Mouse (Mus musculus): ENCODE data around the gene Zmynd10.

The Zmynd10 gene

DNA sequence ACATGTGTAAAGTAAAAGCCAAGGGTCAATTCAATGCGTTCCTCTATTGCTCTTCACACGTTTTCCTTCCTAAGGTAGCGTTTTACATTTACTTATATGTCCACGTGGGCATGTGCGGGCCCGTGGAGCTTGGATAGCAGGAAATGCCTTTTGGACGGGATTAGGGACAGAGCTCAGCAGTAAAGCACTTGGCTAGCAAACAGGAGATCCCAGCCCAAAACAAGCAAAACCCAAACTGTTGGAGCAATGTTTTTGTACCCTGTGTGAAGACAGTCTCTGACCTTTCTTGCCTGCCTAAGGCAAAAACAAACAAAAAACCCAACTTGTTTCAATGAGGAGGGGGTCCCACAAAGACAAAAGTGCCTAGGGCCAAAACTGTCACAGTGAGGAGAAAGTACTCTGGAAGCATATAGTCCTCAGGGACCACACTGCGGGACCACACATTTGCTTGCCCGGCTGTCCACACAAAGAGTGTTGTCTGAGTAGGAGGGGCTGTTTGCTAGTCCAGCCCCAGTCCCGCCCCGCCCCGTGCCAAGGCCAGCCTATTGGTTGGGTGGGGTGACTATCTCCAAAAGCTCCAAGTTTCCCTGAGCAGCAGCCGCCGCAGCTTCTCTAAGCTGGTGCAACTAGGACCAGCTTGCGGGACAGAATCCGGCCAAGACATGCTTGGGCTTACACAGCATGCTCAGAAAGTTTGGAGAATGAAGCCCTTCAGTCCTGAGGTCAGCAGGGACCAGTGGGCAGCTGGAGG is 29.4 kb downstream of the Zmynd10 start, which contains the start of gene Hyal1:
TSS of gene Hyal1 (plus strand) at position 571 of the 751 bp plus-strand sequence.
- in situ Hi-C loops (cut with MboI, MseI) = no loop called here

DNA sequence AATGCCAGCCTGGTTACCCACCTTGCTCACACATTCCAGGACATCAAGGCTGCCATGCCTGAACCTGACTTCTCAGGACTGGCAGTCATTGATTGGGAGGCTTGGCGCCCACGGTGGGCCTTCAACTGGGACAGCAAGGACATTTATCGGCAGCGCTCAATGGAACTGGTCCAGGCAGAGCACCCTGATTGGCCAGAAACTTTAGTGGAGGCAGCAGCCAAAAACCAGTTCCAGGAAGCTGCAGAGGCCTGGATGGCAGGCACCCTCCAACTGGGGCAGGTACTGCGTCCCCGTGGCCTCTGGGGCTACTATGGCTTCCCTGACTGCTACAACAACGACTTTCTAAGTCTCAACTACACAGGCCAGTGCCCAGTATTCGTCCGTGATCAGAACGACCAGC is 30.8 kb downstream of the Zmynd10 start:
- in situ Hi-C loops (cut with MboI, MseI) = no loop called here

DNA sequence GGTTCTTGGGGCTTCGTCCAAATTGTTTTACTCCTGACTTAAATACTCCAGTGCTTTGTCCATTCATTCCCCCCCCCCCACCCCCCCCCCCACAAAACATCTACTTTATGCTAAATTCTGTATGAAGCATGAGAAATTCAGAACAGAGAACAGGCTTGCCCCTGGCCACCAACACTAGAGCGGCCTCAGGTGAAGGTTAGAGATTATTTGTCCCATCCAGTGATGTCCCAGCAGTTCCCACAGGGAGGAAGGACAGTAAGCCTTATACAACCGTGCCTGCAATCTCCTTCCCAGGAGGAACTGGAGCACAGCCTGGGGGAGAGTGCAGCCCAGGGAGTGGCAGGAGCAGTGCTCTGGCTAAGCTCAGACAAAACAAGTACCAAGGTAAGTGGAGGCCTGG is 31.5 kb downstream of the Zmynd10 start, which contains the start of gene Naa80:
TSS of gene Naa80 (plus strand) at position 301 of the 400 bp plus-strand sequence.
- in situ Hi-C loops (cut with MboI, MseI) = no loop called here

GRCm38 (mm10) chr9:107579023-107579900 is 32.2 kb downstream of the Zmynd10 start:
- in situ Hi-C loops (cut with MboI, MseI) = no loop called here

DNA sequence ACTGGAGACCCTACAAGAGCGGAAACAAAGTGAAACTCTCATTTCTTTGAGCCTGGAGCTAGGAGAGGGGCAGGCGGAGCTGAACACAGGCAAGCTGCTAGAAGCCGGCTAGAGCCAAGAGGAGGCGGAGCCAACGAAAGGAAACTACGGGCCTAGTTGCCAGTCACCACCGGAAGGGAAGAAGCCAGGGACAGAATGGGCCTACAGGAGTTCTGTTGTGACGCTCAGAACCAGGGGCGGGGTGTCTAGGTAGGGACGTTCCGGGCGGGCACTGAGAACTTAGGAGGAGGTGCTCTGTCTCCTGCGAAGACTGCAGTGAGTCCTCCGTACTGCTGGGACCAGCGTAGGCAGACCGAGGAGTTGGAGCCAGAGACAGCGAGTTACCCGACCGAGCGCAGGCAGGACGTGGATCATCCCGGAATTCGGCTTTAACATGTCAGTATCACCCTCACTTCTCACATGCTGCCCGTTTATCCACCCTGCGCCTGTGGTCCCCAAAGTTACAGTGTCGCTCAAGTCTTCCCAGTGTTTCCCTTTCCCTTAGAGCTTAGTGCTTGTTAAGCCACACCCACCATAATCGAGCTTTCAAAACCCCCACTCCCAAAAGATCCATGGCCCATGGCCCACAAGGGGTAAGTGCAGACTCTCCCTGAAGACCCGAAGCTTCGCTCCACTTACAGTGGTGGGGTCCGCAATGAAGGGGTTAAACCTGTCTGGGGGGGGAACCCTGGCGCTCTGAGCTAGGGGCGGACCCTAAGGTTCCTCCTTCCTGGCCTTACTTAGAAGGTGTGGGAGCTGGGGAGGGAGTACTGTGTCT is 33.6 kb downstream of the Zmynd10 start, which contains the start of gene Hyal3:
TSS of gene Hyal3 (plus strand) at position 318 of the 817 bp plus-strand sequence.
- in situ Hi-C loops (cut with MboI, MseI) = no loop called here

GRCm38 (mm10) chr9:107581584-107581983 is 34.5 kb downstream of the Zmynd10 start:
- in situ Hi-C loops (cut with MboI, MseI) = no loop called here

DNA sequence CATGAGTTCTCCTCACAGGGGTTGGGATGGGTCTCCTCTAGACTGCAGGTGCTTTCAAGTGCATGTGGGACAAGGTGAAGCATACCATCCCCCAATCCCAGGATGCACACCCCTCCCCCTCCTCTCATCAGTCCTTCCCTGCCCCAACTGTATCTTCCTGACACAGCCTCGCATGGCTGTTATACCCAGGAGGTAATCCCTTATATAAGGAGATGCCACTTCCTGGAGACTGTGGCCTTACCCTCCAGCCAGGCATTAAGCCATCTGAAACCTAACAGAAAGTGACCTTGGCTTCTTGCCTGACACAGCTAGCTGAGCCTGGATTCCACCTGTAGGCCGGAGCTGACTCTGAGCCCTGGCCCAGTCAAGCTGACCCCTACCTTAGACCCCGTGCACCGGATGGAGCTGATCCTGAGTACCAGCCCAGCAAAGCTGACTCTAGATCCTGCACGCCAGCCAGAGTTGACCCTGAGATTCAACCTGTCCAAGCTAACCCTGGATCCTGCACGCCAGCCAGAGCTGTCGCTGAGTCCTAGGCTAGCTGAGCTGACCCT is 35.5 kb downstream of the Zmynd10 start:
- in situ Hi-C loops (cut with MboI, MseI) = no loop called here

DNA sequence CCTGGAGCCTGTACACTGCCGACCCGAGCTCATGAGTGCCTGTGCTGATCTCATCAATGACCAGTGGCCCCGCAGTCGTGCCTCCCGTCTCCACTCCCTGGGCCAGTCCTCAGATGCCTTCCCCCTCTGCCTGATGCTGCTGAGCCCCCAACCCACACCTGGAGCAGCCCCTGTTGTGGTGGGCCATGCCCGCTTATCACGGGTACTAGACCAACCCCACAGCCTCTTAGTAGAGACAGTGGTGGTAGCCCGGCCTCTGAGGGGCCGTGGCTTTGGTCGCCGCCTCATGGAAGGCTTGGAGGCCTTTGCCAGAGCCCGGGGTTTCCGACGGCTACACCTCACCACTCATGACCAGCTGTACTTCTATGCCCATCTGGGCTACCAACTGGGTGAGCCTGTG is 36.1 kb downstream of the Zmynd10 start:
- in situ Hi-C loops (cut with MboI, MseI) = no loop called here

DNA sequence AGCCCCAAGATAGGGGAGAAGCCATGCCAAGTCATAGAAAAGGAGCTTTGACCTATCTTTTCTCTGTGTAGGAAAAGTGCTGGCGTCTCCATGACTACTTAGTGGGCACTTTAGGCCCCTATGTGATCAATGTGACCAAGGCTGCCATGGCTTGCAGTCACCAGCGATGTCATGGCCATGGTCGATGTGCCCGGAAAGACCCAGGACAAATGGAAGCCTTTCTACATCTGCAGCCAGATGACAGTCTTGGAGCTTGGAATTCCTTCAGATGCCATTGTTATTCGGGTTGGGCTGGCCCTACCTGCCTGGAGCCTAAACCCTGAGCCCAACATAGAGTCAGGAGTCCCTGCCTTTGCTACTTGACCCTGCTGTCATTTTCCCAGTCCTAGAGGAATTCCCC is 39.4 kb downstream of the Zmynd10 start:
- in situ Hi-C loops (cut with MboI, MseI) = no loop called here

DNA sequence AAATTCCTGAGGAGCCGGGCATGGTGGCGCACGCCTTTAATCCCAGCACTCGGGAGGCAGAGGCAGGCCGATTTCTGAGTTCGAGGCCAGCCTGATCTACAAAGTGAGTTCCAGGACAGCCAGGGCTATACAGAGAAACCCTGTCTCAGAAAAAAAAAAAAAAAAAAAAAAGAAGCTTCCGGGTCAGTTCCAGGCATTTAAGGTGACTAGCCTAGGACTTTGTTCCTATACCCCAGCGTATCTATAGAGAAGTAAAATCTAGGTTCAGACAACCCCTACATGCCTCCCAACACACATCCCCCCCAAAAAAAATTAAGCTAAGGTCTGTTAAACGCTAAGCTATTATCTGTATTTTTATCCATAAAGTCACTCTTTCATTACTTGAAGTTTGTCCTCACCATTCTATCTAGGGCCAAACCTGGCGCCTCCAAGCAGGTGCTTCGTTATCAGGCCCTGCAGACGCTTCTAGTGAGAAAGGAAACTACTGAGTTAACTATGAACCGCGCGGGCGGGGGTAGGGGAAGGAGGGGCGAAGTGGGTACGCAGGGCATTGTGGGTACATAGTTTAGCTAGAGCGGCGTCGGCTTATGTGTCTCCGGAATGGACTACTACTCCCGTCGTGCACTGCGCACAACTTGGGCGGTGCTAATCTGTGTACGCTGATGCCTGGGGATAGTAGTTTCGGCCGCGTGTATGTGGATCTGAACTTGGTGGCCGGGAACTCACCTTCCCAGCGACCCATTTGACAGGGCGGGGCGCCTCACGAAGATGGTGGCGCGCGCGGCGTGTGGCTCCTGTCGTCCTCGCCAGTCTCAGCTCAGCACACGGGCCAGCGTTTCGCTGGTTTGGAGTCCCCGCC is 40.1 kb downstream of the Zmynd10 start, which contains the start of gene Ifrd2:
TSS of gene Ifrd2 (plus strand) at position 669 of the 859 bp plus-strand sequence.
- in situ Hi-C loops (cut with MboI, MseI) = no loop called here

DNA sequence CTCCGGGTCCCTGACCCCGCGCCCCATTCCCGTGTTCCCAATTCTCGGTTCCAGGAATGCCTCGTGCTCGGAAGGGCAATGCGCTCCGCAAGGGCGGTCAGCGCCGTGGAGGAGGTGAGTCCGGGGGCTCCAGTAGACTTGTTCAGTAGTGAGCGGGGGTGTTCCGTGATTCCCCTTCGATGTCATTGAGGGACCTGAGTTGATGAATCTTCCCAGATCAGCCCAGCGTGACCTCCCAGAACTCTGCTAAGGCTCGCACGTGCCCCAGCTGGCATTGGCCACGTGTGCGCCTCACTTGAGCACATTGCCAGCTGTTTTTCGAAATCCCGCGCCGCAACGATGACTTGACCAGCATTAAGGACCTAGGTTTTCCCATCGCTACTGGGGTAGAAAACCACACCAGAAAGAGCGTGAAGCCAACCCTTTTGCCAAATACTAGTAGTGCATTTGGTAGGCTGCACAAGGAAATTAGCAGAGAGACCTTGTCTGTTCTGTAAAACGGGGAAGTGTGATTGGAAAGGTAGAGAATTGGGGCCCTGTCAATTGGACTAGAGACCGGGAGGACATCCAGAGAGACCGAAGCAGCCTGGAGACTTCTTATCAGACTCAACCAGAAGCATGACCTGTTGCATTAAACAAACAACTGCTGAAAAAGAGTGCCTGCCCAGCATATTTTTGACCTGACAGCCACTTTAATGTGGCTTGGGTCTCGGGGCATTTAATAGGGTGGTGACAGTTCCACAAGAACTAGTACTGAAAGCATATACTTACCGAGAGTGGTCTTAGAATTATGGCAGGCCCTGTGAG is 40.9 kb downstream of the Zmynd10 start:
- in situ Hi-C loops (cut with MboI, MseI) = no loop called here

- in situ Hi-C loops (cut with MboI, MseI) = no loop called here
These were observed 43.1 kb downstream of the Zmynd10 start for GRCm38 (mm10) chr9:107590058-107590772.

GRCm38 (mm10) chr9:107590773-107591060 is 43.6 kb downstream of the Zmynd10 start:
- in situ Hi-C loops (cut with MboI, MseI) = no loop called here

DNA sequence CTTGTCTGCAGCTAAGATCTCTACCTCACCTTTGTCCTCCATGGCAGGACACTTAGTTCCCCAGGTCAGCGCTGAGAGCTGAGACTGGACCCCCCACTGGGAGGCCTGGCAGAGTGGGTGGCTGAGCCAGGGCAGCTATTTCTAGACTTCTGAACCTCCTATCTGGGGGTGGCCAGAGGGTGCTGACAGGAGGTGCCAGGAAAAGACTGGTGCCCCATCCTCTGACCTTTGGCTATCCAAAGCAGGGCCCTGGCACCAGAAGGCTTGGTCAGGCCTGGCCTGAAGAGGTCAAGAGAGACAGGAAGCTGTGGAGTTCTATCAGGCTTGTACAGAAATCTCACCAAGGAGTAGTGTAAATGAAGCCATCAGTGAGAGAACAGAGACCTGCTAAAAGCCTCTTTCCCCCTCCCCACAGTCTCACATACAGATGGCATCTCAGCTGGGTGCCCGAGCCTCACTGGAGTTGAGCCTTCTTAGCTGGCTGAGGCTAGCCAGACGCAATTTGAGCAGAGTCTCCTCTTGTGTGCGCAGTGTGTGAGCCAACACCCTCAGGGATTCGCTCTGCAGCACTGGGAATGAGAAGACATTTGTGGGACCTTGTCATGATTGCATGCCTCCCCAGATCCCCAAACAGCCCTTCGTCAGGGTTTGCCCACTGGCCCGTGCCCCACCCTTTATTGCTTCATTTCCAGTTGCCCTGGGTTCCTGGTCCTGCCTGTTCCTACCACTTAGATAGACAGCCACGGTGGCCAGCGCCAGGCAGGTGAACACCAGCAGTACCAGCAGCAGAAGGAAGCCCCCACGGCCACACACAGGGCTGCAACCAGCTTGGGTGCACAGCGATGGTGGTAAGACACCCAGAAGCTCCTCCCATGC is 46.2 kb downstream of the Zmynd10 start:
- in situ Hi-C loops (cut with MboI, MseI) = no loop called here

- in situ Hi-C loops (cut with MboI, MseI) = no loop called here
These were observed 47.4 kb downstream of the Zmynd10 start for GRCm38 (mm10) chr9:107594281-107595062.

DNA sequence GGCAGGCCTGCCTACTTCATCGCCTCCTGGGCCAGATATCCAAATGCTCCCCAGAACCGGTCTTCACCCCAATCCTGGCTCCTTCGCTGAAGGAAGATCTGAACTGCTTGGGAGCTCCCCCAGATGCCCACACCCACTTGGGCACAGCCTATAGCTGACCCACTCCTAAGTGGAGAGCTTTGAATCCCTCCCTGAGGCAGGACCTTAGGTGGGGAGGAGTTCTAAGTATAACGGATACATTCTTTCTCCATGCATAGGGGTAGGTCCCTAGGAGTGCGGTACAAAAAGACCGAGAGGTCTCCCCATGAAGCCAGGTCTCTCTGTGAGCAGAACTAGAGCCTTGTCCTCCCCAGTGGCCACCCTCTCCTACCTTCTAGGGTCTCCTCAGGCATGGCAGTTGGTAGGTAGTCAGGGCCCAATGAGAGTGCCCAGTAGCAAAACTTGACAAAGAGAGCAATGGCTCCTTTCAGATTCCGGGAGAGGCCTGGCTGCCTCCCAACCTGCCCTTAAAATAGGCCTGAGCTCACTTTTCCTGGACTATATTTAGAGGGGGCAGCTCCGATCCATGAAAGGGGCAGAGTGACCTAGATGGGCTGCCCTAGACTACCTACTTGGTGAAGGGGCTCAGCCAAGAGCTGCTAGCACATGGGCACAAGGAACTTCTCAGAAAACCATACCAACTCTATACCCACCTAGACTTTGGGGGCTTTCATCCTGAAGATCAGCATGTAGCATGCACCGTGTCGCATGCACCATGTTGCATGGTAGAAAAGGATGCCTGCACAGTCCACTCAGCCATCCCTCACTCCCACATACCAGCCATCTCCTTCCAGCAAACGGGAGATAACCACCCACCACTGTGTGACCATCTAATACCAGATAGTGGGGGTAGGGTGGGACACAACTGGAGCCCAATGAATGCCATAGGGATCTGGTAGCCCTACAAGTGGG is 49.8 kb downstream of the Zmynd10 start:
- in situ Hi-C loops (cut with MboI, MseI) = no loop called here

Measured in T-helper 1 cell (primary cell).